Mouse (Mus musculus): ENCODE data around the gene Tchh.
"Not testable (repeated sequence)": the region's sequence is repeated elsewhere in the genome, so short reads cannot be mapped to it uniquely, and the experiment has no call there.

Gene Tchh

GRCm38 (mm10) chr3:93494774-93495173 lies 52.6 kb downstream of the Tchh start:
- not testable (repeated sequence) for DNase-seq (ENCODE audit: low spot score)

GRCm38 (mm10) chr3:93497131-93497530 lies 55.0 kb downstream of the Tchh start:
- DNase-seq (ENCODE audit: low spot score) = no peak
